Mouse (Mus musculus) heart, embryonic 16.5 days (tissue): ENCODE measurements at regions not wholly inside any gene's neighbourhood (a gene's known extent, or its start where the extent isn't known, plus 50 kb on each side); places are given as distances from the start of the nearest gene placed in this dataset.
A peak's percentile ranks its signal among the peaks of the same experiment; 100 is the strongest.

Experiments used
- ATAC-seq: fragments of 200-750 bp; cut with Nextera tagmentation; replicated peaks from 2 replicates; pipeline ENCODE4 v1.8.0; 2017; ENCODE audit warnings: moderate number of reproducible peaks; ENCODE audit not compliant: insufficient read depth, low FRiP score; ENCODE audit errors: extremely low read depth
- H3K27ac ChIP-seq: fragments of 300-500 bp; sonication (generic); 2 replicates; pipeline ENCODE4 v1.5.1; 2014; ENCODE audit warnings: mild to moderate bottlenecking, low read length, control low read depth, moderate library complexity
- H3K27me3 ChIP-seq: fragments of 300-500 bp; sonication (generic); 2 replicates; pipeline ENCODE4 v1.6.1; 2014; ENCODE audit warnings: low read length, mixed read lengths; ENCODE audit not compliant: control insufficient read depth, insufficient read depth
- H3K36me3 ChIP-seq: fragments of 300-500 bp; sonication (generic); 2 replicates; pipeline ENCODE4 v1.6.1; 2014; ENCODE audit not compliant: control insufficient read depth, insufficient read depth
- H3K4me1 ChIP-seq: fragments of 300-500 bp; sonication (generic); 2 replicates; pipeline ENCODE4 v1.6.1; 2014; ENCODE audit warnings: low read length, mixed read lengths; ENCODE audit not compliant: control insufficient read depth, insufficient read depth
- H3K4me2 ChIP-seq: fragments of 300-500 bp; sonication (generic); 2 replicates; pipeline ENCODE4 v1.6.1; 2014; ENCODE audit warnings: low read depth, mild to moderate bottlenecking, control low read depth, low read length
- H3K4me3 ChIP-seq: fragments of 300-500 bp; sonication (generic); 2 replicates; pipeline ENCODE4 v1.5.1; 2014; ENCODE audit warnings: mild to moderate bottlenecking, control low read depth, low read length
- H3K9ac ChIP-seq: fragments of 300-500 bp; sonication (generic); 2 replicates; pipeline ENCODE4 v1.6.1; 2014; ENCODE audit warnings: low read length, control low read depth
- H3K9me3 ChIP-seq: fragments of 300-500 bp; sonication (generic); replicated peaks from 2 replicates; pipeline ENCODE4 v1.6.1; 2016; ENCODE audit warnings: low read length; ENCODE audit not compliant: control insufficient read depth
- WGBS: fragments of 180-500 bp; shearing (Covaris S2); extraction: QIAGEN DNeasy Blood & Tissue Kit; methylation state at CpG from one replicate; pipeline ENCODE4 v1.1.7; 2014; 5-methylcytosine and 5-hydroxymethylcytosine counted together

- WGBS, result 51% methylated on average over 8 of the region's 8 CpGs
- H3K27me3 ChIP-seq, result no peaks in the 10 kb centered on the region
- H3K4me1 ChIP-seq, result 0 out of 2 replicates have a peak, but pooled peaks cover 2% of the 10 kb centered on the region
- no peak overlapping the region for H3K9ac ChIP-seq
- no peak; the same call in 1 of the 2 replicates for ATAC-seq
- no peaks in the 10 kb centered on the region for H3K9me3 ChIP-seq
- 0 out of 2 replicates have a peak overlapping the region, but pooled peaks have one; percentile 34 for H3K27ac ChIP-seq
- no peak overlapping the region for H3K4me2 ChIP-seq
- no peak overlapping the region for H3K4me3 ChIP-seq
- no peaks in the 10 kb centered on the region for H3K36me3 ChIP-seq
Measured at GRCm38 (mm10) chr11:7838311-7839237, 624.9 kb upstream of the Igfbp3 start.

GRCm38 (mm10) chr11:7837486-7837885 is 623.8 kb upstream of the Igfbp3 start:
- H3K4me1 ChIP-seq, result 0 out of 2 replicates have a peak, but pooled peaks cover 2% of the 10 kb centered on the region
- no peak overlapping the region for H3K27ac ChIP-seq
- H3K9ac ChIP-seq, result no peak overlapping the region
- WGBS, result 71% methylated on average over 5 of the region's 5 CpGs
- H3K27me3 ChIP-seq, result no peaks in the 10 kb centered on the region
- no peaks in the 10 kb centered on the region for H3K36me3 ChIP-seq
- no peaks in the 10 kb centered on the region for H3K9me3 ChIP-seq
- H3K4me2 ChIP-seq, result no peak overlapping the region
- no peak overlapping the region for H3K4me3 ChIP-seq
- ATAC-seq, result no peak

GRCm38 (mm10) chr11:7834151-7834550 is 620.4 kb upstream of the Igfbp3 start:
- 25% methylated on average over 2 of the region's 2 CpGs for WGBS
- Histone ChIP-seq H3K36me3 (no peaks in the 10 kb centered on the region), H3K9ac (no peak overlapping the region), H3K27ac (no peak overlapping the region), H3K9me3 (no peaks in the 10 kb centered on the region), H3K4me3 (no peak overlapping the region), H3K27me3 (no peaks in the 10 kb centered on the region), H3K4me2 (no peak overlapping the region), H3K4me1 (0 out of 2 replicates have a peak, but pooled peaks cover 2% of the 10 kb centered on the region)
- ATAC-seq, result no peak

DNA sequence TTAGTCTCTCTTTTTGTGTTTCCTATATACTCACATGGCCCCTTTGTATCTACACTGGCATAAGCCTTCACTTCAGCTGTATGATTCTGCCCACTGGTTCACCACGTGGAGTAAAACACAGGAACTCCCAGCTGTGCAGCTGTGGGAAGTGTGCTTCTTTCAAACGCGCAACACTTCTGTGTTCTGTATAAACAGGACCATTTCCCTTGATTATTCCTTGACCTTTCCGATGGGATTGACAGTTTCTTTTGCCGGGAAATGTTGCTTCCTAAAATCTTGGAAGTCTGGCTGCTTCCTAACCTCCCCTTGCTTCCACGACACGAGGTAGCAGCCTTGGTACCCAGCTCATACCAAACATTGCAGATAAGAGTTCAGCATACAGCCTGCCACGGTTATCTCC is 618.7 kb upstream of the Igfbp3 start:
- Histone ChIP-seq H3K27me3 (no peaks in the 10 kb centered on the region), H3K9ac (no peak overlapping the region)
- no peak for ATAC-seq

GRCm38 (mm10) chr11:7829770-7830169 is 616.0 kb upstream of the Igfbp3 start:
- Histone ChIP-seq H3K4me2 (no peak overlapping the region), H3K9me3 (no peaks in the 10 kb centered on the region), H3K4me1 (no peaks in the 10 kb centered on the region), H3K9ac (no peak overlapping the region), H3K27me3 (no peaks in the 10 kb centered on the region), H3K4me3 (no peak overlapping the region), H3K36me3 (no peaks in the 10 kb centered on the region), H3K27ac (no peak overlapping the region)
- no peak for ATAC-seq
- 25% methylated on average over 1 of the region's 1 CpGs for WGBS

More for the DNA sequence above, 618.7 kb upstream of the Igfbp3 start:
- no peaks in the 10 kb centered on the region for H3K9me3 ChIP-seq
- no peak overlapping the region for H3K4me2 ChIP-seq
- H3K27ac ChIP-seq, result no peak overlapping the region
- no peaks in the 10 kb centered on the region for H3K4me1 ChIP-seq
- H3K4me3 ChIP-seq, result no peak overlapping the region
- WGBS, result 25% methylated on average over 8 of the region's 8 CpGs
- H3K36me3 ChIP-seq, result no peaks in the 10 kb centered on the region

GRCm38 (mm10) chr11:7828001-7828400 is 614.3 kb upstream of the Igfbp3 start:
- Histone ChIP-seq H3K4me1 (no peaks in the 10 kb centered on the region), H3K4me2 (no peak overlapping the region), H3K27me3 (no peaks in the 10 kb centered on the region), H3K9ac (no peak overlapping the region), H3K36me3 (no peaks in the 10 kb centered on the region), H3K27ac (no peak overlapping the region), H3K4me3 (no peak overlapping the region), H3K9me3 (no peaks in the 10 kb centered on the region)
- WGBS, result 58% methylated on average over 4 of the region's 4 CpGs
- no peak for ATAC-seq

- ATAC-seq, result no peak
- H3K36me3 ChIP-seq, result no peaks in the 10 kb centered on the region
- no peak overlapping the region for H3K27ac ChIP-seq
- 55% methylated on average over 1 of the region's 1 CpGs for WGBS
- H3K9ac ChIP-seq, result no peak overlapping the region
- no peaks in the 10 kb centered on the region for H3K9me3 ChIP-seq
- H3K4me1 ChIP-seq, result no peaks in the 10 kb centered on the region
- H3K4me3 ChIP-seq, result no peak overlapping the region
- no peak overlapping the region for H3K4me2 ChIP-seq
- H3K27me3 ChIP-seq, result no peaks in the 10 kb centered on the region
Measured at GRCm38 (mm10) chr11:7827402-7827801, 613.7 kb upstream of the Igfbp3 start.

DNA sequence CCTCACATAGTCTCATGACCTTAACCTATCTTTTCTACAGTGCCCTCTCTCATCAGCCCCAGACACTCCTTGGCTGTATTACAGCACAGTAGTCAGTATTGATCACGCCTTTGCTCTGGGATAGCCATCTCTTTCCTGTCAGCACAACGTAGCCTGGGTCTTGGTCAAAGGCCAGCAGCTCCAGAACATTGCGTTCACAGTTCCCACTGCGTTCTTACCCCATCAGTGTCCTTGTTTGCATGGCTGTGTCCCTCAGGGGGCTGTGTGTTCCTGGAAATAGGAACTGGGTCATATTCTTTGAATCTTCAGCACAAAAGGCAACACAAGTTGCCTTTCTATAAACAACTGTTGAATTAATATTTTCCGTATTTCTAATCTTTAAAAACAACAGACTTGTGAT is 602.0 kb upstream of the Igfbp3 start:
- Histone ChIP-seq H3K27me3 (no peaks in the 10 kb centered on the region), H3K27ac (no peak overlapping the region), H3K36me3 (no peaks in the 10 kb centered on the region), H3K9me3 (no peaks in the 10 kb centered on the region), H3K4me1 (no peaks in the 10 kb centered on the region), H3K4me2 (no peak overlapping the region), H3K9ac (no peak overlapping the region), H3K4me3 (no peak overlapping the region)
- WGBS, result 71% methylated on average over 5 of the region's 5 CpGs
- ATAC-seq, result no peak

DNA sequence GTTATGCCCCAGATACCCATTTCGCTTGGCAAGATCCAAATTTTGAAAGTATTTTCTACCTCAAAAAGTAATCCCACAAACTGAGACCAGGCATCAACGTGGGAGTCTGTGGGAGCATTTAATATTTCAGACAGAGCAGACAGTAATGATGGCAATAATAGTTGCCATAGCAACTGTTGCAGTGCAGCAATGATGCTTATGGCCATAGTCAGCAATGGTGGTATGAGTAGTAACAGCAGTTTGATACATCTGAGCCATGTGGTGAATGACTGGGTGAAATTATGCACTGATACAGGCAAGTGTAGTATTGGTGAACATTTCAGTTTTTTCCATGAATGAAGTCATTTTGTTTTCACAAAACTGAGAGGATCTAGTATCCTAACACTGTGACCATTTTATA is 600.8 kb upstream of the Igfbp3 start:
- H3K4me3 ChIP-seq, result no peak overlapping the region
- 82% methylated on average over 2 of the region's 2 CpGs for WGBS
- no peak for ATAC-seq

More for the DNA sequence above, 600.8 kb upstream of the Igfbp3 start:
- Histone ChIP-seq H3K27ac (no peak overlapping the region), H3K4me1 (no peaks in the 10 kb centered on the region), H3K36me3 (no peaks in the 10 kb centered on the region), H3K9me3 (no peaks in the 10 kb centered on the region), H3K9ac (no peak overlapping the region), H3K4me2 (no peak overlapping the region), H3K27me3 (no peaks in the 10 kb centered on the region)
